In the genomic region with DNA sequence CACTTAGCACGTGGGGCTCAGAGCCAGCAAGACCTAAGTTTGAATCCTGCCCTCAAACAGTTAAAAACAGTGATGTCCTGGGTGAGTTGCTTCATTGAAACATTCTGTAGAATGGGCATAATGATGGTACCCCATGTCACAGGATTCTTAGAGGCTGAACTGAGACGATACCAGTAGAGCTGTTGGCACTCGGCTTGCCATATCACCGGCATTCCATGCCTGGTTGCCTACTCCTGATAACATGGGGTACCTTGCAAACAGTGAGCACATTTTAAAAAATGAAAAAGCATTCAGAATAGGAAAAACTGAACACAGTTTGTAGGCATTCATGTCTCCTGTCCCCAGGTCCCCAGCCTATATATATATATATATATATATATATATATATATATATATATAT, we compare ENCODE assay signal across 15 mouse cellular contexts.
"Had no signal": no experiment of that assay in that cellular context is flagged by ENCODE, and none has a peak within 500 bp of the region (broad histone marks: within the 10 kb centered on the region; RNA-seq: fewer than 3 reads in every experiment).

No protein-coding gene starts in this region.

- H3K4me1 ChIP-seq: limb, embryonic 10.5 days had no signal

- H3K27me3 ChIP-seq: neural tube, embryonic 15.5 days had no signal

- H3K9me3 ChIP-seq: limb, embryonic 10.5 days; midbrain, embryonic 10.5 days; neural tube, embryonic 15.5 days had no signal

- H3K36me3 ChIP-seq: midbrain, embryonic 10.5 days; neural tube, embryonic 15.5 days had no signal

- H3K4me3 ChIP-seq: left cerebral cortex, adult 2 months; limb, embryonic 10.5 days; midbrain, embryonic 10.5 days; myocyte; neural tube, embryonic 15.5 days had no signal

- DNase-seq: kidney, adult 18-20 months; kidney, postnatal 14 days; lung, adult 2 months; lung, postnatal 36 days; midbrain, embryonic 14.5 days; right cerebral cortex, adult 18-20 months; thymus, adult 18-20 months; thymus, postnatal 14 days had no signal

- H3K9ac ChIP-seq: neural tube, embryonic 15.5 days had no signal

- ATAC-seq: lung, postnatal 0 days had no signal

- H3K4me2 ChIP-seq: neural tube, embryonic 15.5 days had no signal

- H3K27ac ChIP-seq: left cerebral cortex, adult 2 months; limb, embryonic 10.5 days; midbrain, embryonic 10.5 days; neural tube, embryonic 15.5 days; stomach, postnatal 0 days had no signal
